Mouse (Mus musculus) stomach, embryonic 14.5 days (tissue): ENCODE results near the gene Prkce. TPM values are rescaled to one million over a fixed set of nuclear protein-coding genes. Genes with fewer than 3 reads are reported as not detected.

Experiments
- ATAC-seq: fragments of 200-750 bp; cut with Nextera tagmentation; 2 replicates; pipeline ENCODE4 v1.8.0; 2017; ENCODE audit warnings: low read depth, moderate TSS enrichment; ENCODE audit not compliant: insufficient number of reproducible peaks, insufficient read depth, low FRiP score
- H3K27ac ChIP-seq: fragments of 300-500 bp; sonication (generic); 2 replicates; pipeline ENCODE4 v1.5.1; 2014; ENCODE audit warnings: mild to moderate bottlenecking, low read length, moderate library complexity, mixed read lengths
- H3K27me3 ChIP-seq: fragments of 300-500 bp; sonication (generic); 2 replicates; pipeline ENCODE4 v1.6.1; 2014; ENCODE audit warnings: low read length, control low read depth, mixed read lengths; ENCODE audit not compliant: control insufficient read depth, insufficient read depth
- H3K36me3 ChIP-seq: fragments of 300-500 bp; sonication (generic); 2 replicates; pipeline ENCODE4 v1.6.1; 2014; ENCODE audit warnings: mild to moderate bottlenecking, control low read depth, low read length, moderate library complexity, mixed read lengths; ENCODE audit not compliant: control insufficient read depth, insufficient read depth
- H3K4me1 ChIP-seq: fragments of 300-500 bp; sonication (generic); 2 replicates; pipeline ENCODE4 v1.6.1; 2014; ENCODE audit warnings: low read length, control low read depth, mixed read lengths; ENCODE audit not compliant: control insufficient read depth, insufficient read depth
- H3K4me2 ChIP-seq: fragments of 300-500 bp; sonication (generic); replicated peaks from 2 replicates; pipeline ENCODE4 v1.6.1; 2014; ENCODE audit warnings: low read depth, low read length, control low read depth
- H3K4me3 ChIP-seq: fragments of 300-500 bp; sonication (generic); 2 replicates; pipeline ENCODE4 v1.5.1; 2014; ENCODE audit warnings: low read depth, low read length, control low read depth
- H3K9ac ChIP-seq: fragments of 300-500 bp; sonication (generic); replicated peaks from 2 replicates; pipeline ENCODE4 v1.6.1; 2014; ENCODE audit warnings: low read depth, mild to moderate bottlenecking, control low read depth, low read length, moderate library complexity, mixed read lengths
- H3K9me3 ChIP-seq: fragments of 300-500 bp; sonication (generic); 2 replicates; pipeline ENCODE4 v1.6.1; 2016; ENCODE audit warnings: low read depth, low read length, control low read depth; ENCODE audit not compliant: control insufficient read depth
- WGBS: fragments of 180-500 bp; shearing (Covaris S2); extraction: QIAGEN DNeasy Blood & Tissue Kit; methylation state at CpG from one replicate; pipeline ENCODE4 v1.1.7; 2014; 5-methylcytosine and 5-hydroxymethylcytosine counted together
- polyA plus RNA-seq: library from polyadenylated mRNA; unstranded; fragments of >200 nt; fragmentation: Nextera tagmentation; extraction: Ambion mirVana; gene quantifications from 2 replicates; pipeline ENCODE4 v1.2.1, GENCODE M21; 2014

Gene Prkce
- polyA plus RNA-seq, 1 experiment from 2014 or later: 7.3 TPM

DNA sequence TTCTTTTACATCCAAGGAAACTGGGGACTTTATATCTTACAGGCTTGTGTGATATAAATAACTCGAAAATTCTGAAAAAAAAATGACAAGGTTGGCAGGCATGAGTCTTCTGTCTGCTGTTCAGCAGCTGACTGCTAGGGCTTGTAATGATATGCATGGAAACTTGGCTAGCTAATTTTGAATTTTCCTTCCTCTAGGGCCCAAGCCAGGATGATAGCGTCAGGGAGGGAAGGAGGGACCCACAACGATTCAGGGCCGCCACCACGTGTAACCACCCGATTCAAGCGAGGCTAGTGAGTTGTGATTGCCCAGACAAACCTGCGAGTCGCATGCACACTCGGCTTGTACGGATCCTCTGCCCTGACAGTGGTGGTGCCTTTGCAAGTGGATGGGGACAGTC lies 266.2 kb downstream of the Prkce start:
- H3K9me3 ChIP-seq: no peaks in the 10 kb centered on the region
- 90% methylated on average over 11 of the region's 11 CpGs for WGBS
- H3K4me2 ChIP-seq: no peak overlapping the region
- no peak overlapping the region for H3K4me3 ChIP-seq
- no peaks in the 10 kb centered on the region for H3K36me3 ChIP-seq
- no peak overlapping the region for H3K27ac ChIP-seq
- ATAC-seq: no peak
- H3K9ac ChIP-seq: no peak overlapping the region
- H3K4me1 ChIP-seq: peaks cover 4% of the 10 kb centered on the region; the same call in 1 of the 2 replicates
- no peaks in the 10 kb centered on the region for H3K27me3 ChIP-seq

DNA sequence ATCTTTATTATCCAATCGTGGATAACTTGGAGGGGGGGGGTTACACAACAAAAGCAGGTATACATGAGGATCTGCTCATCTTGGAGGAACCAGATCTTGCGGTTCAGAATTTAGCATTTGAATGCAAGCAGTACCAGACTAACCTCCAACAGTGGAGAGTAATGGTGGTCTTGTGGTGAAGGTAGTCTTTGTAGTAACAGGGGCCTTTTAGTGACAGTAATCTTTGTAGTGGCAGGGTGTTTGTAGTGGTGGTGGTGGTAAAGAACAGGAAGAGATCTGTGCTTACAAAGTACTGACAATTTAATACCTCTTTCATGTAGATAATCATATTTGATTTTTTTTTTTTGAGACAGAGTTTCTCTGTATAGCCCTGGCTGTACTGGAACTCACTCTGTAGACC lies 267.2 kb downstream of the Prkce start:
- Histone ChIP-seq H3K27me3 (no peaks in the 10 kb centered on the region), H3K27ac (no peak overlapping the region), H3K36me3 (no peaks in the 10 kb centered on the region), H3K4me1 (peaks cover 4% of the 10 kb centered on the region; the same call in 1 of the 2 replicates), H3K4me3 (no peak overlapping the region), H3K9me3 (no peaks in the 10 kb centered on the region), H3K9ac (no peak overlapping the region), H3K4me2 (no peak overlapping the region)
- WGBS: 76% methylated on average over 2 of the region's 2 CpGs
- no peak for ATAC-seq

- Histone ChIP-seq H3K9me3 (no peaks in the 10 kb centered on the region), H3K4me3 (no peak overlapping the region), H3K4me2 (no peak overlapping the region), H3K36me3 (no peaks in the 10 kb centered on the region), H3K4me1 (peaks cover 4% of the 10 kb centered on the region; the same call in 1 of the 2 replicates), H3K27ac (no peak overlapping the region), H3K9ac (no peak overlapping the region), H3K27me3 (no peaks in the 10 kb centered on the region)
- WGBS: 91% methylated on average over 1 of the region's 1 CpGs
- no peak for ATAC-seq
Observed at GRCm38 (mm10) chr17:86435570-86435969, 268.0 kb downstream of the Prkce start.

- no peaks in the 10 kb centered on the region for H3K27me3 ChIP-seq
- no peak for ATAC-seq
- H3K4me2 ChIP-seq: no peak overlapping the region
- H3K9me3 ChIP-seq: no peaks in the 10 kb centered on the region
- H3K9ac ChIP-seq: no peak overlapping the region
- H3K27ac ChIP-seq: no peak overlapping the region
- H3K4me3 ChIP-seq: no peak overlapping the region
- peaks cover 4% of the 10 kb centered on the region; the same call in 1 of the 2 replicates for H3K4me1 ChIP-seq
- WGBS: 96% methylated on average over 2 of the region's 2 CpGs
- no peaks in the 10 kb centered on the region for H3K36me3 ChIP-seq
Observed at GRCm38 (mm10) chr17:86435984-86436383, 268.4 kb downstream of the Prkce start.

GRCm38 (mm10) chr17:86436583-86437370 lies 269.2 kb downstream of the Prkce start:
- no peaks in the 10 kb centered on the region for H3K9me3 ChIP-seq
- H3K4me1 ChIP-seq: peaks cover 4% of the 10 kb centered on the region; the same call in 1 of the 2 replicates
- H3K4me2 ChIP-seq: no peak overlapping the region
- ATAC-seq: no peak
- H3K4me3 ChIP-seq: no peak overlapping the region
- WGBS: 92% methylated on average over 12 of the region's 12 CpGs
- no peak overlapping the region for H3K27ac ChIP-seq
- no peaks in the 10 kb centered on the region for H3K36me3 ChIP-seq
- H3K9ac ChIP-seq: no peak overlapping the region
- H3K27me3 ChIP-seq: no peaks in the 10 kb centered on the region

DNA sequence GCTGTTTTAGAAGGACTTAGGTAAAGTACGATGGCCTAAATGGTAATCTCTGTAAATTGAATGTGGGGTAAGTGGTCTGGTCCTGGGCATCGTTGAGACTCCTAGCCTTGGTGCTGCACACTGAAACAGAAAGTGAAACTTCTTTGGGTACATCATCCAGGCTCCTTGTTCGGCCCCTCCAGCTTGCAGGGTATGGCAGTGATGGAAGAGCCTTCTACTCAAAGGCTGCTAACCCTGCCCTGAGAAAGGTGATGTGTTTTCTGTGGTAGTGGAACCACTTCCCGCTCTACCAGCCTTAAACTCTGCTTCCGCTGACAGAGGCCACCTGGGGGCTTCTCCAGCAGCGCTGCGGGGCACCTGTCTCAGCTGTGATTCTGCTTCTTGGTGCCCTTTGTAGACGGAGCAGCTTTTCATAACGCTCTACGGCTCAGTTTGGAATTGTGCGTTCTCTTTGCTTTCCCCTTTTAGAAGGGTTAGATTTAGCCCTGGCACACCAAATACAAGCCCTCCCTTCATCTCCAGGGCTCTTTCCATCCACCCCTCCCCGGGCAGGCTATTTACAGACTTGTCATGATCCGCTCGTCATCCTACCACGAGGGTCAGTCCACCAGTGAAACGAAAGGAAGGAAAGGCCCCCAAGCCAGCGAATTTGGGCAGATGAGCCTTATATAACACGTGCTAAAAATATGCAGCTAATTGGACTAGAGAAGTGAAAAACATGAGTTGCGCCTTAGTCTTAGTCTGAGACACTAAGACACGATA lies 270.1 kb downstream of the Prkce start:
- Histone ChIP-seq H3K4me3 (no peak overlapping the region), H3K4me1 (peaks cover 4% of the 10 kb centered on the region; the same call in 1 of the 2 replicates), H3K36me3 (no peaks in the 10 kb centered on the region), H3K4me2 (no peak overlapping the region), H3K9ac (no peak overlapping the region), H3K27ac (no peak overlapping the region), H3K27me3 (no peaks in the 10 kb centered on the region), H3K9me3 (no peaks in the 10 kb centered on the region)
- 55% methylated on average over 20 of the region's 20 CpGs for WGBS
- ATAC-seq: no peak

GRCm38 (mm10) chr17:86438278-86438661 lies 270.7 kb downstream of the Prkce start:
- Histone ChIP-seq H3K9me3 (no peaks in the 10 kb centered on the region), H3K4me1 (peaks cover 4% of the 10 kb centered on the region; the same call in 1 of the 2 replicates), H3K9ac (no peak overlapping the region), H3K27ac (no peak overlapping the region), H3K27me3 (no peaks in the 10 kb centered on the region), H3K36me3 (no peaks in the 10 kb centered on the region), H3K4me2 (no peak overlapping the region), H3K4me3 (no peak overlapping the region)
- WGBS: 85% methylated on average over 3 of the region's 3 CpGs
- ATAC-seq: no peak

GRCm38 (mm10) chr17:86438763-86439162 lies 271.2 kb downstream of the Prkce start:
- H3K27me3 ChIP-seq: no peaks in the 10 kb centered on the region
- no peak overlapping the region for H3K9ac ChIP-seq
- H3K9me3 ChIP-seq: no peaks in the 10 kb centered on the region
- WGBS: 76% methylated on average over 5 of the region's 5 CpGs
- ATAC-seq: no peak
- no peak overlapping the region for H3K4me2 ChIP-seq
- H3K27ac ChIP-seq: no peak overlapping the region
- H3K36me3 ChIP-seq: no peaks in the 10 kb centered on the region
- H3K4me3 ChIP-seq: no peak overlapping the region
- peaks cover 4% of the 10 kb centered on the region; the same call in 1 of the 2 replicates for H3K4me1 ChIP-seq
